Mouse (Mus musculus) monocyte, adult 59 days (primary cell): Measurements from ENCODE around the gene Gnmt. TPM values are rescaled to one million over a fixed set of nuclear protein-coding genes. Genes with fewer than 3 reads are reported as not detected.

ENCODE experiments used
- total RNA-seq, 2 experiments: library from RNA; stranded (reverse); gene quantifications; one replicate each; pipeline ENCODE4 v1.2.4; 2023

Gnmt gene
- total RNA-seq: 1 to 10 TPM; 4.1 to 4.3 TPM

DNA sequence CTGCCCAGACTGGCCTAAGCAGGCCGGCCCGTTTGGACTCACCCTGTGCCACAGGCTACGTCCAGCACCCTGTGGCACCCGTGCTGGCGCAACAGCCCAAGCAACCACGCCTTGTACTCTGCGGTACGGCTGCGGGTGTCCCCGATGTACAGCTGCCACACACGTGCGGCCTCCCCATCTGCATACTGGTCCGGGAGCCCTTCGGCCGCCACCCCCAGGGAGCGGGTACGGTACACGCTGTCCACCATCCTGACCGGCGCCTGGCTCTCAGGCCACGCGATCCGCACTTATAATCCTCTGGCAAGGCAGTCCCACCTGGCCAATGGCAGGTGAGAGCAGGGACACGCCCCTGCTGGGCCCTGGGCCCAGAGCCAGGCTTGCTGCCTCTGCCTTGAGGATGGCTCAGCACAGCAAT, at the start of gene Gnmt:
Gnmt (minus strand) TSS at position 265 of the 415 bp plus-strand sequence.

DNA sequence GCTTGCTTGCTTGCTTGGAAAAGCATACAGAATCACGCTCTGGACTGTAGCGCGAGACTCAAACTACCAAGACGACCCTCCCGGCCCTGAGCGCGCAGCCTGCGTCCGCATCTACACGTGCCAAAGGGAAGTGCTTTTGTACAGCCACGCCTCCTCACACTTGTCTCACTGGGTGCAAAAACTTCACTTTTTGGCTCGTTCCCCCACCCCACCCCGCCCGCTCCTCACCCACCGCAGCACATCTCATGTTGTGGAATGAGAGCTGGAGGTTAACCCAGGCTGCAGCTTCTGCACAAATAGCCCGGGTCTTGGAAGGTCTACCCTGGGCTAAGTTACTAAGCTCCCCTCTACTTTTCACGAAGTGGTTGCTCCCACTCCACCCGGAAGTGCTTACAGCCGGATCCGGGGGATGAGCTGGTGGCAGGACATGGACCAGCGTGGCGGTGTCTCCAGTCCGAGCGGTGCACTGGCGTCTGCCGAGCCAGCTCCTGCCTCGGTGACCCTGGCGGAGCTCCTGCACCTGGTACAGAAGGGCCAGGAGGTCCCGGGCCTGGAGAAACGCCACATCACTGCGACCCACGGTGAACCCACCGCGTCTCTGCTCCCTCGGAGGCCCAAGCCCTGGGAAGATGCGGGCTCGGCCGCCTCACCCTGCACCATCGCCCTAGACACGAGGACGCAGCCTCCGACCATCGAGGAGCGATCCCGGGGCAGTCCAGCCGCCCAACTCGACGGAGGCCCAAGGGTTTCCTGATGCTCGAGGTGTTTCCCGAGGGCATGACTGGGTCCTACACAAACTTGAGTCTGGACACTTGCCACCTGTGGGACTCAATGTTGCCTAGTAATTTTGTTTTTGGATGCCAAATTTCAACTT, 43.7 kb upstream of the Gnmt start, which contains the start of gene 2310039H08Rik:
2310039H08Rik (plus strand) TSS at position 232 of the 874 bp plus-strand sequence.

DNA sequence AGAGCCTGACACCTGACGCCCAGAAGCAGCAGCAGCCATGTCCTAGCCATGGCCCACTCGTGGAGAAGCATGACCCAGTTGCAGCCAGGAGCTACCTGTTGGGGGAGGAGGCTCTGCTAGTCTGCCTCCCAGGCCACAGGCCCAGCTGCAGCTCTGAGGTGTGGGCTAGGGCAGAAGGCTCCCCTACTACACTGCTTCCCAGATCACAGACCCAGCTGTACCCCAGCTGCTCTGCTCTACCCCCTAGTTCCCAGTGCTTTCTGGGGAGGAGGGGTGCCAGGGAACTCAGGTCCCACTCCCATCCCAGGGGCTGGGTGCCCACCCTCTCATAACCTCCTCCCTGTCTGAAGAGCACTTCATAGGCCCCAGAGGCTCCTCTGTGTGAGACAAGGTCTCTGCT, 34.6 kb upstream of the Gnmt start, which contains the start of gene Ptcra:
Ptcra (minus strand) TSS at position 169 of the 400 bp plus-strand sequence.

DNA sequence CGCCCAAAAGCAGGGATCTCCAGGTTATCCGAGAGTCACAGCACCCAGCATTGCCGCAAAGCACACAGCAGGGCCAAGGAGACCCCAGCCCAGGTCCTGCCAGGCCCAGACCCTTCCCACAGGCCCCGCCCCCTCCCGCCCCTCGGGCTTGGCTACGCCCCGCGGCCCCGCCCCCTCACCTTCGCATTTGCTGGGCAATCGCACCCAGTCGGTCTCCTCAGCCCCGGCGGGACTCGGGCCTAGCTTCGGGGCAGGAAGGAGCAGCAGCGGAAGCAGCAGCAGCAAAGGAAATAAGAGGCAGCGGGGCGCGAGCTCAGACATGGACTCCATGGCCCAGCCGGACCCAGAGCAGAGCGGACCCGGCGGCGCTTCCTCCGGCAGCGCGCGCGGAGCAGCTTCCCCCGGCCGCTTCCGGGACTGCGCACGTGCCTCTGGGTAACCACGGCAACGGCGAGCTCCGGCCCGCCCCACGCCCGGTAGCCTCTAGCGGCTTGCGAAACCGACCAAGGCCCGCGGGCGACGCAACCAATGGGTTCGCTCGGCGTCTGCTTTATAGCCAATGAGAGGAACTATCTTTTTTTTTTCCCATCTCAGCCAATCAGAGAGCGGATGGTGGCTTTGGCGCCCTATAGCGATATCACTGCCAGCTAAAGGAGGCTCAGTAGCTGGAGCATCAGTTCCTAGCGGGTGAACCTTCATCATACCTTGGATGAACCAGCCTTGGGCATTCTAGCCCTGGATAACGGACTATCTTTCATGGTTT, 23.0 kb upstream of the Gnmt start, which contains the start of gene Cnpy3:
Cnpy3 (minus strand) TSS at position 421 of the 763 bp plus-strand sequence.

DNA sequence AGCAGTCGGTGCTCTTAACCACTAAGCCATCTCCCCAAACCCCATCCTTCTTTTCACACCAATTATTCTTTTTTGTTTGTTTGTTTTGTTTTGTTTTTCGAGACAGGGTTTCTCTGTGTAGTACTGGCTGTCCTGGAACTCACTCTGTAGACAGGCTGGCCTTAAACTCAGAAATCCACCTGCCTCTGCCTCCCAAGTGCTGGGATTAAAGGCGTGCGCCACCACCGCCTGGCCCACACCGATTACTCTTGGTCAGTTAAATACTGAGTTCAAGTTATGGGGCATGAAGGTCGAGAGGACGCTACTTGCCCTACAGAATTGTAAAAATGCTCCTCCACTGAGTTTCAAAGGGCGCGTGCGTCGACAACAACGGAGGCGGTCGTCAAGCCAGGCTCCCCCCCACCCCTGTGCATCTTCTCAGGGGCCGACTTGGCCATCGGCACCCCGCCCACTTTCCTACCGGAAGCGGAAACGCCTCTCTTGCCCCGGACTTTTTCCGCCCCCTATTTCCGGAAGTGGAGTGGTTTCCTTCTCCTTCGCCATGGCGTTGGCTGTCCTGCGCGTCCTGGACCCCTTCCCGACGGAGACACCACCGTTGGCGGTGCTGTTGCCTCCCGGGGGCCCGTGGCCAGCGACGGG, 17.9 kb downstream of the Gnmt start, which contains the start of gene Pex6:
Pex6 (plus strand) TSS at position 505 of the 639 bp plus-strand sequence.

DNA sequence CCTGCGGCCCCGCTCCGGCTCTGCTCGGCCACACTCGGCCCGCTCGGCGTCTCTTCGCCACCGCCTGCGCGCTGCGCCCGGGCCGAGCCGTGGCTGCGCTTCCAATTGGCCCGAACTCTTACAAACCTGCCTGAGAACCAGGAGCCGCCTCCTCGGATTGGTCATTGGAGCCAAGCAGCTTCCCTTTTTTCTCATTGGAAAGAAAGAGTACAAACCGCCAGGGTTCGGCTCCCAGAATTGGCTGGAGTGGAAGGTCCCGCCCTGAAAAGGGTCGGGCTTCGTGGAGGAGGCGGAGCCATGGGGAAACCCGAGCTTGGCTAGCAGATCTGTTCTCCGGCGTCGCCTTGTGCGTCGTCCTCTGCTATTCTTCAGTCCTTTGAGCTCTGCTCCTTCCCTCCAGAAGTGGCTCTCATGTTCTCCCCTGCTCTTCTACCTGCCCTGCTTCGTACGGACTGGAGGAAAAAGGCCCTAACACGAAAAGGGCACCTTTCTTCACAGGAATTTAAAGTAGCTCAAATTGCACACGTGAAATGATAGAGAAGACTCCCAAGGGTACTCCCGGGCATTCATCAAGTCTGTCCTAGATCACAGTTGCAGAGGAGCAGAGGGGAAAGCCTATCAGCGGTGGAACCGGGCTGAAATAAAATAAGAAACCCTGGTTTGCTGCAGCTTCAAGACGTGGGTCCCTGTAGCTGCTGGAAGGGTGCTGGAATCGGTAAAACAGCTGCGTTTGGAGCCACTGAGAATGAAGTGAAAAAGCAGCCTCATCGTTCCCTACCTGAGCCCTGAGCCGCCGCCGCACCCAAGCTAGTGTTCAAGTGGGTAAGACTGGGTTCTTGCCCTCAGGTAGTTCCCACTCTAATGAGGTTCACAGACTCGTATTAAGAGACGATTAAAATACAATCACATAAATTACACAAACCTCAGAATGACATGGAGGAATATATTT, 23.8 kb downstream of the Gnmt start, which contains the start of gene Ppp2r5d:
Ppp2r5d (minus strand) TSS at position 225 of the 949 bp plus-strand sequence.

DNA sequence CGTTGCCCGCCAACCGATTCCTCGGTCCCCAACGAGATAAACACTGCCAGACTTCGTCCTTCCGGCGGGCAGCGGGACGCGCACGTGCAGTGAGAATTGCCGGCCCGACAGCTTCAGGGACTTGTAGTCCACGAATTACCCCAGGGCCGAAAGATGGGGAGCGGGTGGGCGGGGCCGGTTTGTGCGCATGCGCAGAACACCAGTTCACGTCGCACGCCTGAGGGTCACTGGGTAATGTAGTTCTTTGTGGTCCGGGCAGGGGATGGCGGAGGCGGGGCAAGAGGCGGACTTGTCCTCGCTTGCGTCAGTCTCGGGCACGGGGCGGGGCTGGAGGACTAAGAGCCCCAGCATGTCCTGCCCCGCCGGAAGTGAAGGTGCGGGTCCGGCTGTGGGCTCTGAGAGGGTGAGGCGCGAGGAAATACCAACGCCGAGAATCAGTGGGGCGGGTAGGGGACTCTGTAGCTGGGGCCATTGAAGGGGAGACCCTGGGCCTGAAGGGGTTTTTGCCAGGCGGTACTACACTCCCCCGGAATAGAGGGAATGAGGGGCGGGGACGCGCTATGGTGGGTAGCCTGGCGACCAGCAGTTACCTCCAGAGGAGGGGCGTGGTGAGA, 48.1 kb downstream of the Gnmt start, which contains the start of gene Klhdc3:
Klhdc3 (minus strand) TSS at position 155 of the 614 bp plus-strand sequence.

DNA sequence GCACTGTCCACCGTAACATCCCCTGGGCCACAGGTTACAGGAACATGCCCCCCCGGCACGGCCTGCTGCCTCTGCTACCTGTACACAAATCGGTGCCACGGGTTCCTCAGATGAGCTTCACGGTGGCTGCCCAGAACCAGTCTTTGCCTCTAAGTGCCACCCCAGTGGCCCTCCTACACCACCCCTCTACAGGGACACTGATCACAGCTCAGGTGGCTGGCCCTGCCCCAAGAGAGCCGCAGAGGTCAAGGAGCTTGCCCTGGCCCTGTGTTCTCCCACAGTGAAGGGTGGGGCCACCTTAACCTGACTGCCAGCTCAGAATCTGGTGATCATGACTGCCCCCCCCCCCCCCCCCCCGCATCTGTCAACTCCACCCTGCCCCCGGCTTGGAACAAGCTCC, 50.6 kb downstream of the Gnmt start, which contains the start of gene Mea1:
Mea1 (plus strand) TSS at position 378 of the 400 bp plus-strand sequence.

Other genes with a start within 250 kb of the Gnmt start
- gene Ttbk1, start 241.5 kb downstream of the Gnmt start, total RNA-seq: under 1 TPM in 1 of 2 experiments, not detected in 1; 0.08 TPM
- under 1 TPM; 0.55 to 0.91 TPM for gene Dnph1, start 232.5 kb downstream of the Gnmt start, total RNA-seq
- gene Cul9, start 182.8 kb downstream of the Gnmt start, total RNA-seq: 10 to 100 TPM; 15.7 to 17.2 TPM
- gene Srf, start 173.0 kb downstream of the Gnmt start, total RNA-seq: 10 to 100 TPM; 42.4 to 66.7 TPM
- under 1 TPM in 1 of 2 experiments, not detected in 1; 0.13 TPM for gene Ptk7, start 99.7 kb downstream of the Gnmt start, total RNA-seq
- 10 to 100 TPM; 15.4 to 16.5 TPM for gene Klc4, start 83.1 kb downstream of the Gnmt start, total RNA-seq
- 10 to 100 TPM; 28.2 to 28.9 TPM for gene Mrpl2, start 82.9 kb downstream of the Gnmt start, total RNA-seq
- 1 to 10 TPM; 3.3 to 3.9 TPM for gene Cul7, start 78.8 kb downstream of the Gnmt start, total RNA-seq
- 10 to 100 TPM; 26.2 to 34.3 TPM for gene Rrp36, start 54.8 kb downstream of the Gnmt start, total RNA-seq
- gene Mea1, start 50.4 kb downstream of the Gnmt start, total RNA-seq: 10 to 100 TPM; 51.6 to 52.0 TPM
- 10 to 100 TPM; 63.0 to 63.2 TPM for gene Klhdc3, start 48.3 kb downstream of the Gnmt start, total RNA-seq
- gene Ppp2r5d, start 24.1 kb downstream of the Gnmt start, total RNA-seq: 10 to 100 TPM; 31.6 to 32.7 TPM
- gene Pex6, start 17.7 kb downstream of the Gnmt start, total RNA-seq: 10 to 100 TPM; 28.4 to 29.5 TPM
- gene Cnpy3, start 23.0 kb upstream of the Gnmt start, total RNA-seq: 100 to 1,000 TPM; 164 to 171 TPM
- gene Ptcra, start 34.5 kb upstream of the Gnmt start, total RNA-seq: not detected
- gene 2310039H08Rik, start 43.5 kb upstream of the Gnmt start, total RNA-seq: 10 to 100 TPM; 11.8 to 13.2 TPM
- gene Rpl7l1, start 53.5 kb upstream of the Gnmt start, total RNA-seq: 10 to 100 TPM; 41.1 to 41.2 TPM
- gene Bicral, start 129.3 kb upstream of the Gnmt start, total RNA-seq: 10 to 100 TPM; 41.0 to 44.0 TPM
- 10 to 100 TPM; 14.9 to 15.8 TPM for gene Tbcc, start 161.5 kb upstream of the Gnmt start, total RNA-seq
- not detected for gene Prph2, start 181.3 kb upstream of the Gnmt start, total RNA-seq